Mouse (Mus musculus): Measurements from ENCODE around the gene Itsn1.

DNA sequence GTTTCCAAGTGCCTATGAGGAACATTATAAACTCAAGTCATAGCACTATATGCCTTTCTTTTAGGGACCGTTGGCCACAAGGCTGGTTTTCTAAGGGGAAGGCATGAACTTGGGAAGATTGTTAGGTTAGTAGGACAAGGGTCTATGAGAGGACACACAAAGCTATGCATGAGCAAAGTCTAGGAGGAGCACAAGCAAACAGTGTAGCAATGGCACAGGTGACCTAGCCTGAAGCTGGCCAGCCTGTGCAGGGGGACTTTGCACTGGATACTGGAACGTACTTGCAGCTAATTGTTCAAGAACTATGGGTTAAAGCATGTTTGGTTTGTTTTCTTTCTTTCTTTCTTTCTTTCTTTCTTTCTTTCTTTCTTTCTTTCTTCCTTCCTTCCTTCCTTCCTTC is 66.0 kb downstream of the Itsn1 start:
- no peak for TF ChIP-seq CTCF (IDR thresholded peaks at IDR 0.05)
- TF ChIP-seq EP300 (IDR thresholded peaks at IDR 0.05) = no peak
